Mouse (Mus musculus) hindbrain, embryonic 11.5 days (tissue): ENCODE results near the gene Raf1. TPM values are rescaled to one million over a fixed set of nuclear protein-coding genes. Genes with fewer than 3 reads are reported as not detected.
A peak's percentile ranks its signal among the peaks of the same experiment; 100 is the strongest.

Experiments used
- ATAC-seq: fragments of 200-750 bp; cut with Nextera tagmentation; 2 replicates; pipeline ENCODE4 v1.8.0; 2017; ENCODE audit warnings: mild to moderate bottlenecking, moderate TSS enrichment, moderate library complexity; ENCODE audit not compliant: low FRiP score
- DNase-seq: peaks from one replicate; pipeline ENCODE4 v3.0.0-alpha.2; 2015; ENCODE audit warnings: low spot score
- H3K27ac ChIP-seq: fragments of 300-500 bp; sonication (generic); 2 replicates; pipeline ENCODE4 v1.5.1; 2014; ENCODE audit warnings: mild to moderate bottlenecking, low read depth, low read length
- H3K27me3 ChIP-seq: fragments of 300-500 bp; sonication (generic); 2 replicates; pipeline ENCODE4 v1.6.1; 2014; ENCODE audit warnings: mild to moderate bottlenecking, low read length, moderate library complexity, mixed read lengths; ENCODE audit not compliant: control insufficient read depth, insufficient read depth
- H3K36me3 ChIP-seq: fragments of 300-500 bp; sonication (generic); 2 replicates; pipeline ENCODE4 v1.6.1; 2014; ENCODE audit warnings: mild to moderate bottlenecking, low read length, moderate library complexity, mixed read lengths; ENCODE audit not compliant: control insufficient read depth, insufficient read depth
- H3K4me1 ChIP-seq: fragments of 300-500 bp; sonication (generic); replicated peaks from 2 replicates; pipeline ENCODE4 v1.6.1; 2014; ENCODE audit warnings: low read length, mixed read lengths; ENCODE audit not compliant: control insufficient read depth, insufficient read depth
- H3K4me2 ChIP-seq: fragments of 300-500 bp; sonication (generic); replicated peaks from 2 replicates; pipeline ENCODE4 v1.6.1; 2014; ENCODE audit warnings: mild to moderate bottlenecking, low read depth, low read length
- H3K4me3 ChIP-seq: fragments of 300-500 bp; sonication (generic); 2 replicates; pipeline ENCODE4 v1.5.1; 2014; ENCODE audit warnings: low read depth, low read length
- H3K9ac ChIP-seq: fragments of 300-500 bp; sonication (generic); 2 replicates; pipeline ENCODE4 v1.6.1; 2014; ENCODE audit warnings: low read depth, low read length
- H3K9me3 ChIP-seq: fragments of 300-500 bp; sonication (generic); 2 replicates; pipeline ENCODE4 v1.6.1; 2016; ENCODE audit warnings: low read length; ENCODE audit not compliant: control insufficient read depth
- WGBS: fragments of 180-500 bp; shearing (Covaris S2); extraction: QIAGEN DNeasy Blood & Tissue Kit; methylation state at CpG from one replicate; pipeline ENCODE4 v1.1.7; 2014; 5-methylcytosine and 5-hydroxymethylcytosine counted together
- polyA plus RNA-seq: library from polyadenylated mRNA; unstranded; fragments of >200 nt; fragmentation: Nextera tagmentation; extraction: Ambion mirVana; gene quantifications from 2 replicates; pipeline ENCODE4 v1.2.1, GENCODE M21; 2014

Gene Raf1
- polyA plus RNA-seq, 1 experiment from 2014 or later, result 157 TPM

DNA sequence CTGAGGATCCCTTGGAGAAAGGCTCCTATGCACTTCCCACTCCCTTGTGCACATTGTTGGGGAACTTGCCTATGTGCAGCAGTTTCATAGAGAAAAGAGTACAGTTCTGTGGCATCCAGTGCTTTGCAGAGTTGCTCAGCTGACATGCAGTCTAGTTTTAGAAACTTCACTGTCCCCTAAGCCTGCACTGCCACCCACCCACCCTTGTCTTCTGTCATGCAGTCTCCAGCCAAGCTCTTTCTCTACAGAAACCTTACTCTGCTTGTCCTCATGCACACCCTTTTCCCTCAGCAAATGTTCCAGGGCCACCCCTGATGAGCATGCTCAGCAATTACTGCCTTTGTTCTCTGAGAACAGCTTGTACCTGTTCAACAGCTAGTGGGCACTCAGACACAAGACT lies 62.6 kb downstream of the Raf1 start:
- DNase-seq, result no peak
- ATAC-seq, result no peak
- H3K9ac ChIP-seq, result no peak overlapping the region
- no peaks in the 10 kb centered on the region for H3K4me1 ChIP-seq
- no peak overlapping the region for H3K4me3 ChIP-seq
- no peak overlapping the region for H3K4me2 ChIP-seq
- H3K36me3 ChIP-seq, result peaks cover 15% of the 10 kb centered on the region
- no peak overlapping the region for H3K27ac ChIP-seq
- H3K9me3 ChIP-seq, result no peaks in the 10 kb centered on the region
- no peaks in the 10 kb centered on the region for H3K27me3 ChIP-seq

DNA sequence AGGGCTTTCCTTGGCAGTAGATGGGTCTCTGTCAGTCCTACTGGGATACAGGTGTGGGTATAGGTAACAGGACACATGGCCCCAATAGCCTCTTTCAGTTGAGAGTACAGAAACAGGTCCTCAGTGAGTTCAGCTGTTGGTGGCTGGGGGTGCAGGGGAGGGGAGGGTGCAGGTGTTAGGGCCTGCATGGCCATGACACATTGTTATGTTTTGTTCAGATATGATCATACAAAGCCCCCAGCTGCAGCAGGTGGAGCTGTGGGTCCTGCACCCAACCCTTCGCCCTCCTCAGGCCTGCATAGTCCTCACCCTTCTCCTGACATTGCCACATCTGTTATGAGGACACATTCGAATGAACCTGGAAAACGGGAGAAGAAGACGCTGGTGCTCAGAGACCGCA lies 66.1 kb downstream of the Raf1 start:
- no peak overlapping the region for H3K4me2 ChIP-seq
- DNase-seq (no peak), ATAC-seq (no peak)
- no peaks in the 10 kb centered on the region for H3K4me1 ChIP-seq
- H3K27me3 ChIP-seq, result no peaks in the 10 kb centered on the region
- H3K36me3 ChIP-seq, result no peaks in the 10 kb centered on the region; the same call in 1 of the 2 replicates
- H3K4me3 ChIP-seq, result no peak overlapping the region
- no peak overlapping the region for H3K27ac ChIP-seq
- H3K9ac ChIP-seq, result no peak overlapping the region
- no peaks in the 10 kb centered on the region for H3K9me3 ChIP-seq
- 94% methylated on average over 5 of the region's 5 CpGs for WGBS

DNA sequence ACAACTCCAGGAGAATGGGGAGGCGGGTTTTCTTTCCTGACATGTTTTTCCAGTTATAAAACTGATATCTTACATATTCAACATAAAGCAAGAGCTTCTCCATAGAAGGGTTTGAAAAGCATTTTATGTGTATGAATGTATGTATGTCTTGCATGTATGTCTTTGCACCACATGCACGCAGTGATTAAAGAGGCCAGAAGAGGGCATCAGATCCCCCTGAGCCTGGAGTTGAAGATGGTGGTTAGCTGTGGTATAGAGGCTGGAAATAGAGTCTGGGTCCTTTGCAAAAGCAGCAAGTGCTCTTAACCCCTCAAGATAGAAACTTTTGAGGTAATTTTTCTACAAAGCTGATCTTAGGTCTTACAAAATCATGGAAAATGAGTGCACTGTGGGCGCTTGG lies 67.3 kb downstream of the Raf1 start:
- Histone ChIP-seq H3K4me3 (no peak overlapping the region), H3K9ac (no peak overlapping the region), H3K9me3 (no peaks in the 10 kb centered on the region), H3K4me1 (no peaks in the 10 kb centered on the region), H3K27ac (no peak overlapping the region), H3K4me2 (no peak overlapping the region), H3K36me3 (no peaks in the 10 kb centered on the region; the same call in 1 of the 2 replicates), H3K27me3 (no peaks in the 10 kb centered on the region)
- WGBS, result 72% methylated on average over 3 of the region's 3 CpGs
- DNase-seq (peak; percentile 63), ATAC-seq (no peak)

DNA sequence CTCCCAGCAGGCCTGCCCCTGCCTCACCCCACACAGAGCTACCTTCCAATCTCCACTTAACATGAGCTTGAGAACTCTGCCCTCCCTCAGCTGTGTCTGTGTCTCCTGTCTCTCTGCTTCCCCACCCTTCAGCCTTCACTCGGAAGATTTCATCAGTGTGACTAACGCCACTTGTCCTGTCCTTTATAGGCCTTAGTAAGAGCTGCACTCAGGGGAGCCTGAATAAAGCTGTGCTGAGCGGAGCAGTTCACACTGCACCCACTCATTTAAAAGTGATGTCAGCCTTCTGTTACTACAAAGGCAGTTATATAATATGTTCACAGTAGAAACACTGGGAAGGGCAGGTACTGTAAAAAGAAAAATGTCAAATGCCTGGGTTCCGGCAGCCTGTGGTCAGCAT lies 69.0 kb downstream of the Raf1 start:
- Histone ChIP-seq H3K36me3 (no peaks in the 10 kb centered on the region; the same call in 1 of the 2 replicates), H3K27me3 (no peaks in the 10 kb centered on the region), H3K9me3 (no peaks in the 10 kb centered on the region), H3K27ac (no peak overlapping the region), H3K4me1 (no peaks in the 10 kb centered on the region; the same call in 1 of the 2 replicates), H3K4me3 (no peak overlapping the region), H3K4me2 (no peak overlapping the region), H3K9ac (no peak overlapping the region)
- 71% methylated on average over 4 of the region's 4 CpGs for WGBS
- no peak for ATAC-seq
- no peak for DNase-seq

DNA sequence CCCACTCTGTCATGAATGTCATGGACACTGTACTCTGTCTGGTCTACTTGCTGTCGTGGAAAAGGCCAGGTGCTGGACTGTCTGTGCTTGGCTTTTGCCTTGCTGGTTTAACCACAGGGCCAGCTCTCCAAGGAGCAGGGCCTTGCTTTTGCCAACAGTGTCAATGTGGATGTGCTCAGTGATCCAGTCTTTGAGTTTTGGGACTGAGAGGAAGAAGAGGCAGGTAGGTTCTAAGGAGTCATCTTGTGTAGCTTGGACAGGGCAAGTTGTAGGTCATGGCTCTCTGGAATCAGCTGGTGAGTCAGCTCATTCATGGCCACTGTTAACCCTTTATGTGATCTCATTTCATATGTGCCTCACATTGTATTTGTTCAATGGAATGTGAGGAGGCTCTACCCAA lies 70.0 kb downstream of the Raf1 start:
- DNase-seq (no peak), ATAC-seq (no peak)
- Histone ChIP-seq H3K27me3 (no peaks in the 10 kb centered on the region), H3K9ac (no peak overlapping the region), H3K9me3 (no peaks in the 10 kb centered on the region), H3K4me3 (no peak overlapping the region), H3K27ac (no peak overlapping the region), H3K4me2 (no peak overlapping the region), H3K36me3 (no peaks in the 10 kb centered on the region; the same call in 1 of the 2 replicates), H3K4me1 (no peaks in the 10 kb centered on the region; the same call in 1 of the 2 replicates)
- 88% methylated on average over 1 of the region's 1 CpGs for WGBS

DNA sequence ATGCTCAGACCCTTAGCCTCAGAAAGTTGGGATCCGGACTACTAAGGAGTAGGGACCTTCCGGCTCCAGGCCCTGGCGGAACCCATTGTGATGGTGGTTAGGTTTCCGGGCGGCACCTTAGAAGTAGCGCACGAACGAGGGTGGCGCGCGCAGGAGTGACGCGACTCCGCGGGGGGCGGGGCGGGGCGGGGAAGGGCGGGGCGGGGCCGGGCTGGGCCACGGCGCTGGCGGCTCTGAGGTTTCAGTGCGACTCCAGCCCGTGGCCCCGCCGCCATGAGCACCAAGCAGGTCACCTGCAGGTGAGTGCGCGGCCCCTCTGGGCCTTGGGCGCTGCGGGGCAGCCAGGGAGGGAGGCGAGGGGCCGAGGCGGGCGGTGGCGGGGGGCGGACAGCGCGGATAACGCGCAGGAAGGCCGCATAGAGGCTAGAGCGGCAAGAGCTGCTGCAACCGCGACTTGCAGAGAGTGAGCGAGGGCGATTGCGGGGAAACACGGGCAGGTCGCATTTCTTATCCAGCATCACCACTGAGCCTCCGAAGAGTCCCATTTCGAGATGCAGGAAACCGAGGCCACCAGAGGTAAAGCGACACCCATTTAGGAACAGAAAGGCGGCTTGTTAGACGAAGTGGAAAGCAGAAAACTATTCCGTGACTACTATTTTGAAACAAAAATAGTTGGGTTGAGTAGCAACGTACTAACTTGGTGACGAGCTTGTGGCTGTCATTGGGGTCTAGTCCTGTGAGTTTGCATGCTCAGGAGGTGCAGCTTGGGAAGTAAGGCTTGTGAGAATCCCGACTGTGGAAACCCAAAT lies 74.5 kb downstream of the Raf1 start, which contains the start of gene Mkrn2:
Gene Mkrn2, plus strand, starts transcription at position 188 of the 809 bp plus-strand sequence.
- DNase-seq (peak; percentile 92), ATAC-seq (peak; percentile 93)
- WGBS, result 1% methylated on average over 43 of the region's 61 CpGs
- H3K9ac ChIP-seq, result peak within 1 kb of the TSS; percentile 80
- H3K27me3 ChIP-seq, result no peaks in the 10 kb centered on the region
- H3K27ac ChIP-seq, result peak within 1 kb of the TSS; percentile 19
- no peaks in the 10 kb centered on the region for H3K9me3 ChIP-seq
- H3K36me3 ChIP-seq, result no peaks in the 10 kb centered on the region
- H3K4me1 ChIP-seq, result no peaks in the 10 kb centered on the region; the same call in 1 of the 2 replicates
- H3K4me3 ChIP-seq, result peak within 1 kb of the TSS; percentile 78
- peak within 1 kb of the TSS; percentile 63 for H3K4me2 ChIP-seq

DNA sequence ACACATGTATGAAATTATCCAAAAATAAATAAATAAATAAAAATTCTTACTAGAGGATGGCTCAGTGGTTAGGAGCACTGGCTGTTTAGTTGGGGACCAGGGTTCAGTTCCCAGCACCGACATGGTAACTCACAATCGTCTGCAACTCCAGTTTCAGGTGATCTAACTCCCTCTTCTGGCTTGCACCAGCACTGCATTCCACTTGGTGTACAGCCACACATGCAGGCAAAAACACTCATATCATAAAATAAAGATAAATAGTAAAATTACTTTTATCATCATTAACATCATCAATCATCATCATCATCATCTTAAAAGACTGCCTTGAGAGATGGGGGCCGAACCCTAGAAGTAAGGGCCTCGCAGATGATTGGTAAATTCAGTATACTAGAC lies 75.1 kb downstream of the Raf1 start:
- peak overlapping the region; percentile 78; the same call in 1 of the 2 replicates for H3K4me3 ChIP-seq
- no peaks in the 10 kb centered on the region for H3K36me3 ChIP-seq
- peak overlapping the region; percentile 63; the same call in 1 of the 2 replicates for H3K4me2 ChIP-seq
- no peaks in the 10 kb centered on the region for H3K9me3 ChIP-seq
- ATAC-seq, result peak; percentile 41
- H3K9ac ChIP-seq, result no peak overlapping the region
- no peak overlapping the region for H3K27ac ChIP-seq
- no peaks in the 10 kb centered on the region for H3K27me3 ChIP-seq
- DNase-seq, result peak; percentile 30
- no peaks in the 10 kb centered on the region; the same call in 1 of the 2 replicates for H3K4me1 ChIP-seq
- 63% methylated on average over 4 of the region's 4 CpGs for WGBS

DNA sequence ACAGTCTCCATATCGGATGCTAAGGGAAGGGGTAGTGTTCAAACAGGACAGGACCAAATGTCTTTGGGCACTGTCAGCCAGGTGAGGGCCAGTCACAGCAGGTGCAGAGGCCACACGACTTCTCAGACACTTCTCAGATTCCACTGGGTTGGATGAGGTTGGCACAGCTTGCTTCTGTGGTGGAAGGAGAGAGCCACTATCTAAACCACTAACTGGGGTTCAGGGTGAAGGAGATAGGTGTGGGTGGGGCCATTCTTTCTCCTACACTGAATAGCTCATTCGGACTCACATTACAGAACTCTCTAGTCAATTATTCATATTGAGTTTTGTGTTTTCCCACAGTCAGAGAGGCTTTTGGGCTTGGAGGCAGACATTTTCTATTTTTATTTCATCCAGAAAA lies 80.8 kb downstream of the Raf1 start:
- no peaks in the 10 kb centered on the region for H3K9me3 ChIP-seq
- 70% methylated on average over 3 of the region's 3 CpGs for WGBS
- no peaks in the 10 kb centered on the region for H3K27me3 ChIP-seq
- no peak for ATAC-seq
- no peak overlapping the region for H3K4me3 ChIP-seq
- H3K27ac ChIP-seq, result no peak overlapping the region
- H3K4me2 ChIP-seq, result no peak overlapping the region
- H3K36me3 ChIP-seq, result no peaks in the 10 kb centered on the region
- no peak overlapping the region for H3K9ac ChIP-seq
- no peaks in the 10 kb centered on the region for H3K4me1 ChIP-seq
- DNase-seq, result no peak

DNA sequence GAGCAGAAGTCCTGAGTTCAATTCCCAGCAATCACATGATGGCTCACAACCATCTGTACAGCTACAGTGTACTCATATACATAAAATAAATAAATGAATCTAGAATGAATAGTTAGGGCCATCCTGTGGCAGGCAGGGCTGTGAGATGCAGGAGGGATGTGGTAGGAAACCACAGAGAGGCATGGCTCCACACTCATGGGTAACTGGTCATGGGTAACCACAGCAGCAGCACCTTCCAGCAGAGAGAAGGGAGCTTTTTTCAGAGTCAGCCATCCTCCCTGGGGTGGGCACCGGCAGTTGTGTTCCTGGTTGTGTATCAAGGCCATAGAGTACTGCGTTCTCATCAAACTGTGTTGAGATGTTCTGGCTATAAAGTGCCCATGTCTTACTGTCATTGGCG lies 82.0 kb downstream of the Raf1 start:
- whole genome bisulfite sequencing, result 79% methylated on average over 3 of the region's 3 CpGs

More for the DNA sequence above, 82.0 kb downstream of the Raf1 start:
- Histone ChIP-seq H3K4me2 (no peak overlapping the region), H3K4me3 (no peak overlapping the region), H3K4me1 (no peaks in the 10 kb centered on the region), H3K36me3 (no peaks in the 10 kb centered on the region), H3K27ac (no peak overlapping the region), H3K9ac (no peak overlapping the region), H3K9me3 (no peaks in the 10 kb centered on the region), H3K27me3 (no peaks in the 10 kb centered on the region)
- ATAC-seq (no peak), DNase-seq (no peak)
